Mouse (Mus musculus) stomach, embryonic 14.5 days (tissue): ENCODE results near the gene Slc15a5. TPM values are rescaled to one million over a fixed set of nuclear protein-coding genes. Genes with fewer than 3 reads are reported as not detected.
"Not testable (repeated sequence)": the region's sequence is repeated elsewhere in the genome, so short reads cannot be mapped to it uniquely, and the experiment has no call there.

Experiments used
- ATAC-seq: fragments of 200-750 bp; cut with Nextera tagmentation; 2 replicates; pipeline ENCODE4 v1.8.0; 2017; ENCODE audit warnings: low read depth, moderate TSS enrichment; ENCODE audit not compliant: insufficient number of reproducible peaks, insufficient read depth, low FRiP score
- H3K27ac ChIP-seq: fragments of 300-500 bp; sonication (generic); 2 replicates; pipeline ENCODE4 v1.5.1; 2014; ENCODE audit warnings: mild to moderate bottlenecking, low read length, moderate library complexity, mixed read lengths
- H3K27me3 ChIP-seq: fragments of 300-500 bp; sonication (generic); 2 replicates; pipeline ENCODE4 v1.6.1; 2014; ENCODE audit warnings: low read length, control low read depth, mixed read lengths; ENCODE audit not compliant: control insufficient read depth, insufficient read depth
- H3K36me3 ChIP-seq: fragments of 300-500 bp; sonication (generic); 2 replicates; pipeline ENCODE4 v1.6.1; 2014; ENCODE audit warnings: mild to moderate bottlenecking, control low read depth, low read length, moderate library complexity, mixed read lengths; ENCODE audit not compliant: control insufficient read depth, insufficient read depth
- H3K4me1 ChIP-seq: fragments of 300-500 bp; sonication (generic); 2 replicates; pipeline ENCODE4 v1.6.1; 2014; ENCODE audit warnings: low read length, control low read depth, mixed read lengths; ENCODE audit not compliant: control insufficient read depth, insufficient read depth
- H3K4me2 ChIP-seq: fragments of 300-500 bp; sonication (generic); replicated peaks from 2 replicates; pipeline ENCODE4 v1.6.1; 2014; ENCODE audit warnings: low read depth, low read length, control low read depth
- H3K4me3 ChIP-seq: fragments of 300-500 bp; sonication (generic); 2 replicates; pipeline ENCODE4 v1.5.1; 2014; ENCODE audit warnings: low read depth, low read length, control low read depth
- H3K9ac ChIP-seq: fragments of 300-500 bp; sonication (generic); replicated peaks from 2 replicates; pipeline ENCODE4 v1.6.1; 2014; ENCODE audit warnings: low read depth, mild to moderate bottlenecking, control low read depth, low read length, moderate library complexity, mixed read lengths
- H3K9me3 ChIP-seq: fragments of 300-500 bp; sonication (generic); 2 replicates; pipeline ENCODE4 v1.6.1; 2016; ENCODE audit warnings: low read depth, low read length, control low read depth; ENCODE audit not compliant: control insufficient read depth
- WGBS: fragments of 180-500 bp; shearing (Covaris S2); extraction: QIAGEN DNeasy Blood & Tissue Kit; methylation state at CpG from one replicate; pipeline ENCODE4 v1.1.7; 2014; 5-methylcytosine and 5-hydroxymethylcytosine counted together
- polyA plus RNA-seq: library from polyadenylated mRNA; unstranded; fragments of >200 nt; fragmentation: Nextera tagmentation; extraction: Ambion mirVana; gene quantifications from 2 replicates; pipeline ENCODE4 v1.2.1, GENCODE M21; 2014

Slc15a5 gene
- polyA plus RNA-seq, 1 experiment from 2014 or later = not detected

GRCm38 (mm10) chr6:138092432-138092831 is 12.7 kb upstream of the Slc15a5 start:
- WGBS = 85% methylated on average over 7 of the region's 7 CpGs
- Histone ChIP-seq H3K4me1 (peaks cover 5% of the 10 kb centered on the region; the same call in 1 of the 2 replicates), H3K27ac (no peak overlapping the region), H3K9ac (no peak overlapping the region), H3K4me3 (no peak overlapping the region), H3K4me2 (no peak overlapping the region), H3K9me3 (no peaks in the 10 kb centered on the region), H3K27me3 (no peaks in the 10 kb centered on the region), H3K36me3 (no peaks in the 10 kb centered on the region)
- ATAC-seq = no peak

GRCm38 (mm10) chr6:138089084-138089483 is 9.4 kb upstream of the Slc15a5 start:
- ATAC-seq = no peak
- WGBS = 48% methylated on average over 8 of the region's 8 CpGs

GRCm38 (mm10) chr6:138086421-138086820 is 6.7 kb upstream of the Slc15a5 start:
- ATAC-seq, H3K4me2 ChIP-seq, H3K4me1 ChIP-seq, H3K4me3 ChIP-seq, H3K9ac ChIP-seq, H3K27ac ChIP-seq, H3K36me3 ChIP-seq, H3K27me3 ChIP-seq, H3K9me3 ChIP-seq: not testable (repeated sequence)

More at GRCm38 (mm10) chr6:138089084-138089483, 9.4 kb upstream of the Slc15a5 start:
- Histone ChIP-seq H3K4me2 (no peak overlapping the region), H3K27me3 (no peaks in the 10 kb centered on the region), H3K4me3 (no peak overlapping the region), H3K9ac (no peak overlapping the region), H3K4me1 (peaks cover 5% of the 10 kb centered on the region; the same call in 1 of the 2 replicates), H3K9me3 (no peaks in the 10 kb centered on the region), H3K27ac (no peak overlapping the region), H3K36me3 (no peaks in the 10 kb centered on the region)

DNA sequence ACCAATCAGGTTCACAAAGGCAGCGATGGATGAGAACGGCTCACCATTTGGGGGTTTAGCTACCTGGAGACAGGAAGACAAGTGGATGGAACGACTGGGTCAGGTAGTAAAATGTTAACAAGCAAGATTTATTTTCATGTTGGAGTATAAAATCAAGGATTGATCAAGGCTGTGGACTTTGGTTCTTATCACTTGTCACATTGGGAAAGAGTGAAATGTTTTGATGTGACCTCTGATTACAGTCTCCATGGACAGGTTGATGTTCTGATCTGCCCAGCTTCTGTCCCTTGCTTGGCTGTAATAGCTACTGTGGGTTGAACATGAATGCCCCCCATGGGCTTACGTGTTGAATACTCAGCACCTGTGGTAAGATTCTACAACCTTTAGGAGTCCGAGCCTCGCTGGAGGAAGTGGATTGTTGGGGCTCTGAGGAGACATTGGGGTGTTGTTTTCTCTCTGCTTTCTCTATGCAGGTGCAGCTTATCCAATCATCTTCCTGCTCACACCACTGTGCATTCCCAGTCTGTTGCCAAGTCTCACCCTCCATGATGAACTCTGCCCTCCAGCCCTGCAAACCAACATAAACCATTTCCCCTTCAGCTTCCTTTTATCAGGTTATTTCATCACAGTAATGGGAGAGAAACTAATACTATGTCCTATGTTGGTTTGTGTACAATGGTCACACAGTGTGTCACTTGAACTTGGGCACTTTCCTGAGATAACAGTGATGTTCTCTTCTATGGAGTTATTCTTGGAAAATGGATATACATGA is 1.2 kb upstream of the Slc15a5 start:
- H3K4me3 ChIP-seq = no peak overlapping the region
- H3K4me2 ChIP-seq = no peak overlapping the region
- 94% methylated on average over 6 of the region's 6 CpGs for WGBS
- no peaks in the 10 kb centered on the region for H3K4me1 ChIP-seq
- no peak overlapping the region for H3K27ac ChIP-seq
- ATAC-seq = no peak
- H3K36me3 ChIP-seq = no peaks in the 10 kb centered on the region
- H3K9ac ChIP-seq = no peak overlapping the region
- H3K9me3 ChIP-seq = no peaks in the 10 kb centered on the region
- H3K27me3 ChIP-seq = no peaks in the 10 kb centered on the region

GRCm38 (mm10) chr6:138077681-138078439 is 1.9 kb downstream of the Slc15a5 start:
- ATAC-seq = no peak
- 68% methylated on average over 5 of the region's 5 CpGs for WGBS
- H3K4me2 ChIP-seq = no peak overlapping the region
- H3K27me3 ChIP-seq = no peaks in the 10 kb centered on the region
- no peak overlapping the region for H3K9ac ChIP-seq
- H3K4me3 ChIP-seq = no peak overlapping the region
- no peaks in the 10 kb centered on the region for H3K4me1 ChIP-seq
- H3K36me3 ChIP-seq = no peaks in the 10 kb centered on the region
- no peaks in the 10 kb centered on the region for H3K9me3 ChIP-seq
- H3K27ac ChIP-seq = no peak overlapping the region

GRCm38 (mm10) chr6:138075723-138076122 is 4.0 kb downstream of the Slc15a5 start:
- H3K9me3 ChIP-seq = no peaks in the 10 kb centered on the region
- no peaks in the 10 kb centered on the region for H3K36me3 ChIP-seq
- H3K4me1 ChIP-seq = no peaks in the 10 kb centered on the region
- WGBS = 92% methylated on average over 1 of the region's 1 CpGs
- no peak overlapping the region for H3K9ac ChIP-seq
- no peak overlapping the region for H3K27ac ChIP-seq
- ATAC-seq = no peak
- H3K4me2 ChIP-seq = no peak overlapping the region
- no peak overlapping the region for H3K4me3 ChIP-seq
- H3K27me3 ChIP-seq = no peaks in the 10 kb centered on the region

GRCm38 (mm10) chr6:138073540-138073939 is 6.2 kb downstream of the Slc15a5 start:
- H3K27me3 ChIP-seq = no peaks in the 10 kb centered on the region
- H3K9ac ChIP-seq = no peak overlapping the region
- no peak overlapping the region for H3K4me2 ChIP-seq
- ATAC-seq = no peak
- no peak overlapping the region for H3K4me3 ChIP-seq
- H3K9me3 ChIP-seq = no peaks in the 10 kb centered on the region
- H3K27ac ChIP-seq = no peak overlapping the region
- WGBS = 83% methylated on average over 2 of the region's 2 CpGs
- H3K36me3 ChIP-seq = no peaks in the 10 kb centered on the region
- no peaks in the 10 kb centered on the region for H3K4me1 ChIP-seq

GRCm38 (mm10) chr6:138072963-138073339 is 6.8 kb downstream of the Slc15a5 start:
- no peak for ATAC-seq
- no peaks in the 10 kb centered on the region for H3K4me1 ChIP-seq
- no peak overlapping the region for H3K4me2 ChIP-seq
- no peak overlapping the region for H3K4me3 ChIP-seq
- no peaks in the 10 kb centered on the region for H3K36me3 ChIP-seq
- H3K9me3 ChIP-seq = no peaks in the 10 kb centered on the region
- no peaks in the 10 kb centered on the region for H3K27me3 ChIP-seq
- 74% methylated on average over 8 of the region's 8 CpGs for WGBS
- H3K9ac ChIP-seq = no peak overlapping the region
- H3K27ac ChIP-seq = no peak overlapping the region
